16 mouse cellular contexts compared by ENCODE assay signal in the genomic region with DNA sequence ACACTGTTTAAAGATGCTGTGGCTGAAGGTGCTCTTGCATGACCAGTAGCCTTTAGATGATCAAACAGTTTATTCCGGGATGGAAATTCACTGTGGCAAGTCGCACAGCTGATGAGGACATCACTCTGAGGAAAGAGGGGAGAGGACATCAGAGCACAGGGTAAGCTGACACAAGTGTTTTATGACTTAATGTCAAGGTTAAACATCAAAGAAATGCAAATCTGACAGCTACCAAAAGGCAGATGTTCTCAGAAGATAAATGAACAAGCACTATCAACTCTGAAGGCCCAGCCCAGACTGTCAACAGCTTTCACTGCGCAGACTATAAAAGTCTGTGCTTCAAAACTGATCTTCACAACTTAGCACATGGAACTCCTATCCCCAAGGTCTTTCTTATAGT.
"Had no signal": no experiment of that assay in that cellular context is flagged by ENCODE, and none has a peak within 500 bp of the region (broad histone marks: within the 10 kb centered on the region; RNA-seq: fewer than 3 reads in every experiment).

No protein-coding gene starts in this region.

- DNase-seq: kidney, adult 9 months; kidney, postnatal 36 days; left cerebral cortex, postnatal 4 days; lung, embryonic 14.5 days; lung, postnatal 14 days; midbrain, embryonic 14.5 days; right cerebral cortex, adult 18-20 months; thymus, postnatal 14 days had no signal

- H3K4me2 ChIP-seq: limb, embryonic 13.5 days; lung, embryonic 14.5 days; neural tube, embryonic 15.5 days had no signal

- H3K9ac ChIP-seq: limb, embryonic 13.5 days; lung, embryonic 14.5 days; neural tube, embryonic 15.5 days had no signal

- H3K4me3 ChIP-seq: layer of hippocampus, adult 2 months; limb, embryonic 13.5 days; megakaryocyte, embryonic 14.5 days; myocyte; neural tube, embryonic 15.5 days had no signal

- H3K27ac ChIP-seq: kidney, postnatal 0 days; layer of hippocampus, adult 2 months; limb, embryonic 13.5 days; macrophage; neural tube, embryonic 15.5 days; stomach, postnatal 0 days had no signal

- H3K27me3 ChIP-seq: limb, embryonic 13.5 days; megakaryocyte, embryonic 14.5 days; neural tube, embryonic 15.5 days had no signal

- H3K9me3 ChIP-seq: limb, embryonic 13.5 days; megakaryocyte, embryonic 14.5 days; neural tube, embryonic 15.5 days had no signal

- H3K4me1 ChIP-seq: limb, embryonic 13.5 days; megakaryocyte, embryonic 14.5 days; neural tube, embryonic 15.5 days had no signal
